Mouse (Mus musculus) embryo, embryonic 10.5 days (tissue): ENCODE measurements at regions not wholly inside any gene's neighbourhood (a gene's known extent, or its start where the extent isn't known, plus 50 kb on each side); places are given as distances from the start of the nearest gene placed in this dataset.

Experiments used
- DNase-seq: peaks from one replicate; pipeline ENCODE4 v3.0.0-alpha.2; 2015; ENCODE audit warnings: low spot score

DNA sequence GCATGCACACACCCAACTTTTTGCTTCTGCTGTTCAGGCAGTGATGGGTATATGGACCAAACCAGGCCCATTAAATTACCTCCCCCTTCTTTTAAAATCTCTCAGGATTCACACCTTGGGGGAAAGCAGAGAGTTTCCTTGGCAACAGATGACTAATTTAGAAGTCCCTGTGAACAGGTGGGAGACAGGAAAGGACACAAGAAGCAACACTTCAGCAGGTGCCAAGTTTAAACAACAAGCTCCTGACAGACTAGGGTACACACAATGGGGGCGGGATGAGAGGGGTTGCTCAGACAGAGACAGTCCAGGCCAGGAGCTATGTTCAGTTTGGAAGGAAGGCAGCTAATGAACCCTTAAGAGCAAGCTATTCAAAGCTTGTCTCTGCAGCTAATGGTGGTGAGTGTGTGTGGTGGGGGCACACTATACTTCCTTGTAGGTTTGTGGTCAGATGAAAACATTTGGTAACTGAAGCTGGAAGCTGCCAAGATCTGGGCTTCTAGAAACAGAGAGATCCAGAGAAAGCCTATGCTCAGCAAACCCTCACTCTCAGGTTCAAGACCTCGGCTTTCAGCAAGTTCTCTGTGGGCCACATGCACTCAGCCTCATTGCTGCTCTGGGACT is 283.0 kb upstream of the Tle3 start:
- no peak for DNase-seq

DNA sequence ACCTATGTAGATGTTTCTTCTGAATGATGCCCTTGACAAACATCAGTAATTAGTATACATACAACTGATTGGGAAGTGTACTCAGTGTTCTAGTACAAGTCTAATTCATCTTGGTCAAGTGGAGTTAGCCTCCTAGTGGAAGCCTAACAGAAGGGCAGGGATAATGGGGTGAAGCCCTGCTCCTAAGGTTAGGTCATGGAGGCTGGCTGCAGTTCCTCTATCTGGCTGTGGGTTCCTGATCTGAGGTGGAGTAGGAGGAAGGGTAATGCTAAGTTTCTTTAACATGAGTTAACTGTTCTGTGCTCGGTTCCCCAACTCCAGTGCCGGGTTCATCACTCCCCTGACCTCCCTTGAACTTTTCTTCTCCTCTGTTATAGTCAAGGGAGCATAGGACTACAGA is 281.1 kb upstream of the Tle3 start:
- DNase-seq, result no peak

DNA sequence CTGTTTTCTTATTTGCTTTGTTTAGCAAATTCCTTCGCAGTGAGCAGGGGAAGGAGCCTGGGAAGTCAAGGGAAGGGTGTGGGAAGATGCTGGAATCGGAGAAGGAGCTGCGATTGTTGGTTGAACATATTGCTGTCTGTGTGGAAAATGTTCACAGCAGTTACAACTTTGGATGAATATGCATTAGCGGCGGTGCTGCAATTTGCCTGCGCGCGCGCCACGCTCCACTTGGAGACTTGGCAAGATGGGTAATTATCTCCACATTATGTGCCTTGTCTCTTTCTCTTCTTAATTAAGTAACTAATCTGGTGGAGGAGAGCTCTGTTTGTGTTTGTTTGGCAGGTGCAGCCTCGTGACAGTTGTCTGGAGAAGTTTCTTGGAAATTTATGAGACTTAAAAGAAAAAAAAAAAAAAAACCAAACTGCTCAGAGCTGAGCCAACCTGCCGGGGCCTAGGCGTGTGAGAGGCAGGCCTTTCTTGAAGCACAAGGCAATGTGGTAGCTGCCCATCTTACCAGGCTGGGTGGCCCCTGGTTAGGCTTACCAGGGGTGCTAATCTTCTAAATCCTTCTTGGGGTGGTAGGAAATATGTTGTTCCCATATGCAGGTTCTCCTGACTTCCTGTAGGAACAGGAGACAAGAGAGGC is 279.2 kb upstream of the Tle3 start:
- no peak for DNase-seq

DNA sequence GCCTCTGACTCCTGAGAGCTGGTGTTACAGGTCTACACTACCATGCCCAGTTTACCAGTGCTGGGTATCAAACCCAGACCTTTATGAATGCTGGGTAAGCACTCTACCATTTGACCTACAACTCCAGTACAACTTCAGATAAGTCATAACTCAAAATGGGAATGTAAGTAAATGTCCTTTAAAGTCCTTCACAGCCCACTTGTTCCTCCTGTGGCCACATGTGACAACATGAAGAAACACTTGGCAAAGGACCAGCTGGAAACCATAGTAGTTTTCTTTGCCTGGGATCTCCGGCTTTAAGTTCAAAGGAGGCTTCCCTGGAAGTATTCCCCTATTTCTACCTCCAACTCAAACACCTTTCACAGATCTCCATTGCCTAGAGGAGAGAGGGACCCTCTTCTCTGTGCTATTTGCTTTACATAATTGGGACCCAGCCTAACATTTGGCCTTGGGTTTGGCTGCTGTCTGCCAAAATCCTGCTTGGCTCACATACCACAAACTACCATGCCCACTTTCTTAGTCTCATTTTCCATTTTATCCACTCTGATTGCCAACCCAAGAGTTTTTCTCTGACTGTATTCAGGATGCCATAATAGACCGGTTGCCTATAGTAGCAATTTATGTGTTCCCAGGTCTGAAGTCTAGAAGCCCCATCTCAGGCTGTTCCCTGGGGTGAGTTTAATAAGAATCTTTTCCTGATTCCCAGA is 276.9 kb upstream of the Tle3 start:
- no peak for DNase-seq

DNA sequence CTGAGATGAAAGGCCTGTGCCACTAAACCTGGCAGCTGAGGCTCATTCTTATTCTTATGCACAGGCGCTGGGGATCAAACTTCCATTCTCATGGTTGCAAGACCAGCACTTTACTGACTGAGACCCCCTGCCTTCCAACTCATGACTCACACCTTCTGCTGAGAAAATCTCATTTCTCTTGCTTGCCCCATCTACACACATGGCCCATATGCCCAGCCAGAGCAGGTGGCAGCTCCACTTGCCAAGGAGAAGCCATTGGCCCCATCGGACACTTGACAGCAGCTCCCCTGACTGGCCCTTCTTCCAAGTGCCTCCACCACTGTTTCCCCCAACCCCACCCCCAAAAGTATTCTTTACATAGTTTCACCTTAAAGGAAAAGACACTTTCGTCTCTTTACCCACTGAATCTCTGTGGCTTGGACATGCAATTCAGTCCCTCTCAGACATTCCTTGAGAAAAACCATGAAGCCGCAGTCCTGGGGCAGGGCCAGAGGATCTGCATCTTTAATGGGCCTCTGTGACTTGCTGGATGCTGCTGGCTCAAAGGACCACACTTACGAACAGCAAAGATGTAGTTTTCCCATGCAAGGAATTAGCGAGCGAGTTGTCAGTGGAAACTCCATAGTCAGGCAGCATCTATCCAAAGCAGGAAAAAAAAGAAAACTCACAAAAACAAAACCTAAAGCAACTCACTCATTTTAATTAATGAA is 270.3 kb upstream of the Tle3 start:
- DNase-seq, result peak; percentile 56

DNA sequence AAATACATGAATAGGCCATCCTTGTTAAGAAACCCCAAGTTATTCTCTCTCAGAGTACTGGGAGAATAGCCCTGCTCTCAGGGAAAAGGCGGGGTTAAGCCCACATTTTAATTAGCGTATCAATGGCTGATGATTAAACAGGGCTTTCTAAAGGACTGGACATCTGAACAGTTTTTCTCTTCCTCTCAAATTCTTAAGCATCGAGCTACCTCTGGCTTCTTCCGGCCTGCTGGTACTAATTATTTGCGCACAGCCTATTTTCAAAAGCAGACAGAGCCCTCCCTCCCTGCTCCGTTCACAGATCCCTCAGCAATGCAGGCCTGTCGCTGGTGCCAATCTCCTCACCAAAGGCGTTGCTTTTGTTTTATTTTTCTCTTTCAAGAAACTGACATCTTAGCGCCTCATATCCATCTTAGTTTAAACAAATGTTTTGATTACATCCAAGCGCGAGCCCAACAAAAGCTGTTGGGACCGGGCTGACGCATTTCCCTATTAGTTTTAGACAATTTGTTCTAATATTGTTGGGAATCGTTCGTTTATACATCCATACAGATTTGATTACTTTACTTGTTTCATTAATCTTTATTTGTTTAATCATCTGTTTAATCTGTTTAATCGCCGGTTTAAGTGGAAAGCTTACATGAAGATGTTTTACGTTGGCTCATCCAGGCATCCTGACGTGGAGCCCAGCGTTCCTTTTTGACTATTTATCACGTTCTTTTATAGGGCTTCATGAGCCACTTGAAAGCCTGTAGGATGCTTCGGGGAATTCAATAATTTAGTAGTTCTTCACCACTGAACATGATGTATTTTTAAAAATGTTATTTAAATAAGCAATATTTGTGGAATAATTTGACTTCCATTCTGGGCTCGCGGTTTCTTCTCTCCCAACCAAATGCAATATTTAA is 269.5 kb upstream of the Tle3 start:
- DNase-seq, result peak; percentile 78

DNA sequence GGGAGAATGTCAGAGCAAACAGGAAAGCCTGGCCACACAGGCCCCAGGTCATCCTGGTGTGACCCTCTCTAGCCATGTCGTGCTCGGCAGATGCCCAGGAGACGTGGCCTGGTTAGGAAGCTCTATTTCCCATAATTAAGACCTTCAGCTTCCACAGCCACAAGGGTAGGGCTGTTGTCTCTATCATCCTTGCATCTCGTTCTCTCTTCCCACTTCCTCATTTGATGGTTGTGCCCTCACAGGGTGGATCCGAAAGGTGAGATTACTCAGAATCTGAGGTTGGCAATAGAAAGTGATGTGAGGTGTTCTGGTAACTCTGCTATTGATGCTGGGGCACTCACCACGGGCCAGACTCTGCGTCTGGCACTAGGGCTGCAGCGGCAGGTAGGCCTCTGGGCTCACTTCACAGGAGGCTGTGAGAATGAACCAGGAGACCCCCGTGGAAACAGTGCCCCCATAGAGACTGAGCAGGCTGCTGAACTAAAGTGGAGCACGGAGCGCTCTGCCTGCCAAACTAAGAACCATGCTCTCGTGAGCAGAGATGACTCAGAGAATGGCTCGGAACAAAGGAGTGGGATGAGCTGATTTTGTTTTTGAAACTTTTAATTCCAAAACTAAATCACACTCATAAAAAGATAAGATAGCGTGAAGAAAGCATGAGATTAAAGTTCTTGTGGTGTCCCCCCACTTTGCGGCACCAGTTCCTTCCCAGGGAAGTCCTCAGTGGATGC is 266.5 kb upstream of the Tle3 start:
- DNase-seq, result no peak

DNA sequence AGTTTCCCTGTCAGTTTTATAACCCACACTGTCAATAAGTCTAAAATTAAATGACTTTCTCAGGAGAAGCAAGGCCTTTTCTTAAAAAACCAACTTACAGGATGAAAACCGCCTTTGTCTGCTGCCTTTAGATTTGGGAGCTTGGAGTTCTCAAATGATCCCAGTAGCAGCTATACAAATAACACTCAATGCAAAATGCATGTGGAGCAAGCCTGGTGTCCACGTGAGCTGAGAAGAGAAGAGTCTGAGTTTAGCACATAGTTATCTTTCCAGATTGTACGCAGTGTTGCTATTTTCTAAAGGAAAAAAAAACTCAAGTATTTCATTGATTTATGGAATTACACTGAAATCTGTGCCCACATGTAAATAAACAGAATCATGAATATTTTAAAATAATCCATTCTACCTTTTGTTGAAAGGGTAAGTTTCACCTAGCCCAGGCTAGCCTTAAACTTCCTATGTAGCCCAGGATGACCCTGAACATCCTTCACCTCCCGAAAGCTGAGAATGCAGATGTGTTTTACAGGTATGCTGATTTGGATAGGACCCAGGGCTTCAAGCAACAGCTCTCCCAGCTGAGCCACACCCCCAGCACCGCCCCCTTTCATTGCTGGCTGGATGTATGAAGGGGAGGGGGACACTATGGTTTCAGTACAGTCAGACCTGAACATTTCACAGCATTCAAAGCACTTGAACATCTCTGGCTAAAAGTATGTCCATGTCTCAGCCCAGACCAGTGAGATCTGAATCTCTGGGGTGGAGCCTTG is 262.5 kb upstream of the Tle3 start:
- DNase-seq, result no peak

DNA sequence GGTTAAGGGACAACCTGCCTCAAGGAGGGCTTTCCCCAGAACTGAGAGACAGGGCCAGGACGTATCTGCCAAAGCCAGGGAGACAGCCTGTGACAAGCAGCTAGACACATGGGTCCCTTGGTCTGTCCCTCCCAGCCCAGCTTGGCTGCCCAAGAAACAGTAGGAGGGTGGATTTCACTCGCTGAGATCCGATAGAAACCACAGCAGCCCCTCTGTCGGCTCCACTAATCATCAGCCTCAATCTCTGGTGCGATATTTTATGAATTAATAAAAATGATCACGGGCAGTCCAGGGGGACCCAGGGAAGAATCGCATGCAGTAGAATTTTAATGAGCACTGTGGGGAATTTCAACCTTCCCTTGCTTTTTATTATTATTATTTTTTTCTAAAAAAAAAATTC is 261.0 kb upstream of the Tle3 start:
- DNase-seq, result no peak

DNA sequence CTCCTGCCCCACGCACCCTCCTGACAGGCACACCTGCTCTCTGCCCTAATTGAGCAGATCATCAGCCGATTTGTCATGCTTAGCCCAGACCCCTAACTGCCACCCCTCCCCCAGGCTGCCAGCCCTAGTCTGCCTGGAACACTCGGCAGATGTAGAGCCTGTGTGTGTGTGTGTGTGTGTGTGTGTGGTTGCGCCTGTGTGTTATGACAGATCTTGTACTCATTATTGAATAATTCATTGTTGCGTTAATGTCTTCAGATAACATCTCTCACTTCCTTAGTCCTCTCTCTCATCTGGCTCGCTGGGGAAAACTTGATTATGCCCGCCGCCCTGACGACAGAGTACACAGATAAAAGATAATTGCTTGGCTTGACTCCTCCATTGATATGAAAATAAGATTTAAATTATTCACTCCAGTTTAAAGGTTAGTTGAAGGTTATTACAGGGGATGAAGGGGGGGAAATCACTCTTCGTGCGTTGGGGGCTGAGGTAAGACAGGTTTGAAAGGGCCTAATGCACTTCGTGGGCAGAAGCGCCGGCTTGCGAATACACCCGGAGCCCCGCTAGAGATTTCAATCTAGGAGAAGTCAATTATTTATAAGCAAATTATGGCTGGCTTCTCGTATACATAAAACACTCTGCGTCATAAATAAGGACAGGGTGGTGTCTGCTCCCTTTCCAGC is 260.3 kb upstream of the Tle3 start:
- DNase-seq, result peak; percentile 79

DNA sequence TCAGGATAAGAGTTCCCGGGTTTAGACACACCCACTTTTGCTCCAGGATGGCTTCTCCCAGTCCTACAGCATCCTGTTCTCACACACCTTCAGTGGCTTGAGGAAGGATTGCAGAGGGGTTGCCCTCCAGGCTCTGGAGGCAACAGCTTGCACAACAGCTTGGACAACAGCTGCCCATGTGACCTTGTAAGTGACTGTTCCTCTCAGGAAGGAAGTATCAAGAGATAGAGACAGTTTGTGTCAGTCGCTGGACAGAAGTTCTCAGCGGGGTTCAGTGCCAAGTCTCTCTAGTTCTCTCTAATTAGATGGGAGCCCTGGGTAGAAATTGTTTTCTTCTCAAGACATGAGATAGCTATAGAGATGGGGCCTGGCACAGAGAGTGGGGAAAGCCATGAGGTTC is 252.9 kb upstream of the Tle3 start:
- no peak for DNase-seq

DNA sequence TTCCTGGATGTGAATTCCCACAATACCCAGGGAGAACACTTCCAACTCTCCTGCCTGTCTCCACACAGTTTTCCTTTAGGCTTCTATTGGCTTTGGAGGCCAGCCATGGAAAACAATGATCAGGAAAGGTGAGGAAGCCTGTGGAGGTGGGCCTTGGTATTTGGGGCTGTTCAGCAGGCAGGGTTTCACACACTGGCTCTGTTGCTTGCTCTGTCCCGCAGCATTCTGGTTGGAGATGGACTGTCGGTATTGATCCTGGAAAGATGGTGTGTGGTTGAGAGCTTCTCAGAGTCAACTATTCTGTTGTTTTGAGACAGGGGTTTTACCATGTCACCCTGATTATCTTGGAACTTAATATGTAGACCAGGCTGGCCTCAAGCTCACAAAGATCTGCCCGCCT is 251.6 kb upstream of the Tle3 start:
- DNase-seq, result no peak

DNA sequence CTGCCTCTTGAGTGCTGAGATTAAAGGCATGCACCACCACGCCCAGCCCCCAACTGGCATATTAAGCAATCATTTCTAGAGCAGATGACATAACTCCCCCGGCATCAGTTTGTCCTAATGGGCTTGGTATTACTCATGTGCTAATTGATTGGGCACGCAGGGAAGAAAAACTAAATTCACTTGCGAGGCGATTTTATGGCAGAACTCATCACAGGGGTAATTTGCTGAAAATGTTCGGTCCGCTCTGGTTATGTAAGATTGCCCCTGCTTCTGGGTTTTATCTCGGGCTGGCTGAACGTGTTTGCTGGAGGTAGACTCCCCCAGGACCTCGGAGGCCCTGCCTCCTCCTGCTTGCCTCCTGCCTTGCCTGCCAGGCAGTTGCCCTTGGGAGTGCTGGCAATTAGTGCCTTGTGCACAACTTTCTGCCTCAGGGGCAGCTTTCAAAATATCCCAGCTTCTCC is 251.2 kb upstream of the Tle3 start:
- DNase-seq, result no peak

DNA sequence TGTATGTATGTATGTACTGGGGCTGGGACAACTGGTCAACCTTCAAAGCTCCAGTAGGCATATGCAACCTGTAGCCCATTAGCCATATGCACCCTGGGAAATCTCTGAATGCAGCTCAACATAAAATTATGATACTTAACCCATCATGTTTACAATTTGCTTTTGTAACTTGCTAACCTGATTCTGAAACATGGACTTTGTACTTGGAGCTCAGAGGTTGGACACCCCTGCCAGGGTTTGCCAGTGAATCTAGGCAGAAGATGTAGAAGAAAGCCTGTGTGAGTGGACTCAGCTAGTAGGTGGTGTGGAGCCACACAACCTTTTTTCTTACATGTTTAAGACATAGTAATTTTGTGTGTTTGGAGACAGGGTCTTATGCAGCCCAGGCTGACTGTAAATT is 248.7 kb upstream of the Tle3 start:
- no peak for DNase-seq

DNA sequence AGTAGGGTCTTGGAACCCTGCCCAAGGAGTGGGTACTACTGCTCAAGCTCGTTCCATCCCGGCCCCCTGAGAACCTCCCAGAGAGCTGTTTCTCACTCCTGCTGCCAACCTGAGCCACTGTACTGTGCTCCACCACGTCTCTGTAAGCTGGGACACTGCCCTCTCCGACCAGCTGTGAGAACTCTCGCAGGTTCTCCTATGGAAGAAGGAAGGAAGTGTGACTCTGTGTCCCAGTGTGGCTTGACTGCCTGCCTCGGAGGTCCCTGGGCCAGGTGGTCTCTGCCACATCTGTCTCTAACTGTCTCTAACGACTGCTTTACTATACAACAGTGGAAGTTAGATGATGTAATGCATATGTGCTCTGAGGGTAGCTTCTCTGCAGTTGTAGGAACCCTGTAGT is 246.4 kb upstream of the Tle3 start:
- DNase-seq, result no peak

DNA sequence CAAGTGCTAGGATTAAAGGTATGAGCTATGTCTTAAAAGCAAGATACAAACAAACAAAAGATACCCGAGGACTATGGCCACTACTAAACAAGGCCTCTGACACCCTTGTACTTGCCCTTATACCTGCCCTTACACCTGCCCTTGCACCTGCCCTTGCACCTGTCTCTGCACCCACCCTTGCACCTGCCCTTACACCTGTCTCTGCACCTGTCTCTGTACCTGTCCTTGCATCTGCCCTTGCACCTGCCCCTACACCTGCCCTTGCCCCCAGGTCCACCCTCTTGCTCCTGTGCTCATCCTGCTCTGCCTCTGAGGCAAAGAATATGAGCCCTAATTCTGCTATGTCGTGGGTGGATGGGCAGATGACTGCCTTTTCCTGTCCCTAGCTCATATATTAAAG is 244.1 kb upstream of the Tle3 start:
- no peak for DNase-seq

DNA sequence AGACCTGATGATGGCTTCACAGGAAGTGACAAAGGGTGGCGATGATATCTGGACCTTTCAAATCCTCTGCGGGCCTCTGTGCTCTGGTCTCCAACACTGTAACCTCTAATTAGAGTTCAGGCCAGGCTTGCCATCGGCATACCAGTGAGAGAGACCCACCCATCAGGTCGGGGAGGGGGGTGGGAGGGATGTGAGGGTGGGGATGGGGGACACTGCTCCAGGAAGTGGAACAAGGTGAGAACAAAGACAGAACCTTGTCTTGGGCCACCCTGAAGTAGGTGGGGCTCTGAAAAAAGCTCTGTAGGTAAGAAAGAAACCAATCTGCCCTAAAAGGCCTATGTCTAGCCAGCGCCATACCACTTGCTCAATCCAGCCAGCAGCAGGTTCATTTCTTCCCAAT is 243.0 kb upstream of the Tle3 start:
- DNase-seq, result no peak

DNA sequence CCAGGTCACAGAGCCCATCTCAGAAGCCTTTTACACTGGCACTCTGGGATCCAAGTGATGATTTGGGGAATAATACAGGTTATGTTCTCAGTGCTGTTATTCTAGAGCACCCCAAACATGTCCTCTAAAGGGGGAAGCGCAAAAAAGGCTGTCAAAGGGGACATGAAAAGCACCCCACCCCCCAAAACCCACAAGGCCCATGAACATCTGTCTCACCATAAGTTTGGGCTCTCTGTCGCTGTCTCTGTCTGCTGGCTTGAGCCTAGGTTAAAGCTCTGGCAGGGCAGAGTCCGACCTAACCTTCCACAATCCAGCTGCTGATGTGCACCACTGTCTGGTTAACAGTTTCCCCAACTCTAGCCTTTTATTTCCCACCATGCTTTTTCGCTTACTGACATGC is 241.3 kb upstream of the Tle3 start:
- DNase-seq, result no peak

DNA sequence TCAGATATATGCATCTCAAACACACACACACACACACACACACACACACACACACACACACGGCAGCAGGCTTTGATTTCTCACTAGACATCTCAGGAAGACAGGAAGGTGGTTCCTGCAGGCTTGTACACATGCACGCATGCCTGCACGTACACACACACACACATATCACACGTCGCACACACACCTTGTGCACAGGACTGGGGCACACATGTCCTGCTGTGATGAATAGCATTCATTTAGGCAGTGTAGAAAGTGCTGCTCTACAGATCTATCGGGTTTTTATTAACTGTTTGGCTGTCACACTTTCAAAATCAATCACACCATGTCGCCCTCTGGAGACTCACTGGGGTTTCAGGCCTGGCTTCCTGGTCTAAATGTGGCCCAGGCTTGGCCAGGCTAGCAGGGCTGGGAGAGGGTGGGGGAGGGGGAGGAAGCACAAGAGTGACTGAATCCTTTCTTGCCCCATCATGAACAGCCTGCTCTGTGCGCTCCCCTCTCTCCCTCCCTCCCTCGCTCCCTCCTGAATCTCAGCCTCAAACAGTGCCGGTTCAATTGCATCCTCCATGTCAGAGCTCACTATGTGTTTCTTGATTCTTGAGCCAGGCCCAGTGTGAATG is 236.8 kb upstream of the Tle3 start:
- DNase-seq, result peak; percentile 76
